Mouse (Mus musculus): ENCODE measurements around the gene Ccdc92. TPM values are rescaled to one million over a fixed set of nuclear protein-coding genes. Genes with fewer than 3 reads are reported as not detected.

The Ccdc92 gene
- 7.5 and 13.0 TPM in 2 replicates for polyA plus RNA-seq (2012; rRNA removed; ENCODE audit: low replicate concordance)

GRCm38 (mm10) chr5:124862013-124862866 lies at the start of gene Ccdc92, which contains the start of gene Zfp664:
Gene Ccdc92, minus strand, starts transcription at chr5:124862424.
Gene Zfp664, plus strand, starts transcription at chr5:124862691.

Other genes with a start within 250 kb of the Ccdc92 start
- 56.2 and 58.1 TPM in 2 replicates for gene Atp6v0a2, start 233.8 kb downstream of the Ccdc92 start, polyA plus RNA-seq (2012; rRNA removed; ENCODE audit: low replicate concordance)
- gene Dnah10, start 137.3 kb downstream of the Ccdc92 start, polyA plus RNA-seq (2012; rRNA removed; ENCODE audit: low replicate concordance): 0.09 and 0.11 TPM in 2 replicates
- 31.5 and 35.3 TPM in 2 replicates for gene Zfp664, start 267 bp upstream of the Ccdc92 start, polyA plus RNA-seq (2012; rRNA removed; ENCODE audit: low replicate concordance)
- 2.1 and 3.3 TPM in 2 replicates for gene Rflna, start 140.8 kb upstream of the Ccdc92 start, polyA plus RNA-seq (2012; rRNA removed; ENCODE audit: low replicate concordance)